Mouse (Mus musculus): ENCODE data around the gene Aff3.

Aff3 gene

GRCm38 (mm10) chr1:38185517-38186226 lies 479.1 kb downstream of the Aff3 start:
- DNase-seq (ENCODE audit: low spot score in 2 of 2): peak; percentile 55 to 58

- DNase-seq (ENCODE audit: low spot score in 2 of 2): no peak
These were observed 483.7 kb downstream of the Aff3 start for GRCm38 (mm10) chr1:38181020-38181550.

GRCm38 (mm10) chr1:38178929-38179328 lies 485.8 kb downstream of the Aff3 start:
- no peak for DNase-seq (ENCODE audit: low spot score in 2 of 2)

GRCm38 (mm10) chr1:38176077-38176476 lies 488.7 kb downstream of the Aff3 start:
- no peak for DNase-seq (ENCODE audit: low spot score in 2 of 2)

- no peak for DNase-seq (ENCODE audit: low spot score in 2 of 2)
These were observed 492.9 kb downstream of the Aff3 start for GRCm38 (mm10) chr1:38171874-38172273.

GRCm38 (mm10) chr1:38165696-38166095 lies 499.1 kb downstream of the Aff3 start:
- DNase-seq (ENCODE audit: low spot score in 2 of 2): no peak

- DNase-seq (ENCODE audit: low spot score in 2 of 2): no peak
These were observed 514.7 kb downstream of the Aff3 start for GRCm38 (mm10) chr1:38150086-38150485.

- no peak for DNase-seq (ENCODE audit: low spot score in 2 of 2)
These were observed 518.7 kb downstream of the Aff3 start for GRCm38 (mm10) chr1:38146008-38146407.

- no peak for DNase-seq (ENCODE audit: low spot score in 2 of 2)
These were observed 523.4 kb downstream of the Aff3 start for GRCm38 (mm10) chr1:38141371-38141770.

GRCm38 (mm10) chr1:38140911-38141310 lies 523.8 kb downstream of the Aff3 start:
- no peak for DNase-seq (ENCODE audit: low spot score in 2 of 2)

- no peak for DNase-seq (ENCODE audit: low spot score in 2 of 2)
These were observed 525.4 kb downstream of the Aff3 start for GRCm38 (mm10) chr1:38139396-38139795.

- DNase-seq (ENCODE audit: low spot score in 2 of 2): no peak
These were observed 531.8 kb downstream of the Aff3 start for GRCm38 (mm10) chr1:38132942-38133341.

- DNase-seq (ENCODE audit: low spot score in 2 of 2): no peak
These were observed 533.9 kb downstream of the Aff3 start for GRCm38 (mm10) chr1:38130715-38131483.

GRCm38 (mm10) chr1:38129501-38130267 lies 535.1 kb downstream of the Aff3 start, which contains the start of gene Rev1:
Gene Rev1 (minus strand): TSS chr1:38129801.
- DNase-seq (ENCODE audit: low spot score in 2 of 2): peak; percentile 92 to 93

GRCm38 (mm10) chr1:38128919-38129436 lies 535.8 kb downstream of the Aff3 start:
- peak; percentile 17 to 28 for DNase-seq (ENCODE audit: low spot score in 2 of 2)
